ENCODE assay signal across 10 mouse cellular contexts in genomic region chr11:20592010-20592409, GRCm38 (mm10). TPM values are rescaled to one million over a fixed set of nuclear protein-coding genes. Genes with fewer than 3 reads are reported as not detected.
DNase-seq lines count a peak whose midpoint lies in the region; ATAC-seq lines count a peak whose summit lies in the region.
"Had no signal": no experiment of that assay in that cellular context is flagged by ENCODE, and none has a peak within 500 bp of the region (broad histone marks: within the 10 kb centered on the region; RNA-seq: fewer than 3 reads in every experiment).

No protein-coding gene starts in this region.

- no peaks in the 10 kb centered on the region for H3K4me1 ChIP-seq in liver, embryonic 12.5 days
- H3K4me1 ChIP-seq: midbrain, embryonic 12.5 days had no signal

- ATAC-seq in liver, embryonic 12.5 days, result 0 out of 2 replicates have a peak, but pooled peaks have one; percentile 24
- ATAC-seq: forebrain, embryonic 16.5 days had no signal

- H3K27ac ChIP-seq in liver, embryonic 12.5 days, result no peak overlapping the region
- H3K27ac ChIP-seq: midbrain, embryonic 12.5 days had no signal

- H3K36me3 ChIP-seq in liver, embryonic 12.5 days, result no peaks in the 10 kb centered on the region
- H3K36me3 ChIP-seq: midbrain, embryonic 12.5 days had no signal

- peak; percentile 20 for DNase-seq in adrenal gland, postnatal 25 days
- no peak for DNase-seq in adrenal gland, adult 18-20 months (ENCODE audit: low spot score in 2 of 2)
- peak; percentile 18 for DNase-seq in retina, embryonic 14.5 days (ENCODE audit: low spot score)
- DNase-seq in retina, postnatal 1 day, result no peak
- DNase-seq in thymus, postnatal 25 days, result peak; percentile 52
- no peak for DNase-seq in adipocyte (ENCODE audit: low spot score)
- DNase-seq in gastrocnemius, postnatal 25 days, result no peak

- no peak overlapping the region for H3K9ac ChIP-seq in liver, embryonic 12.5 days
- H3K9ac ChIP-seq: midbrain, embryonic 12.5 days had no signal

- H3K4me2 ChIP-seq in liver, embryonic 12.5 days, result no peak overlapping the region
- H3K4me2 ChIP-seq: midbrain, embryonic 12.5 days had no signal

- 56% methylated on average over 3 of the region's 3 CpGs for WGBS in liver, embryonic 12.5 days (ENCODE audit: insufficient replicate concordance)

- no peaks in the 10 kb centered on the region for H3K9me3 ChIP-seq in liver, embryonic 12.5 days (replicated peaks)
- H3K9me3 ChIP-seq: midbrain, embryonic 12.5 days had no signal

- H3K4me3 ChIP-seq in liver, embryonic 12.5 days, result no peak overlapping the region
- H3K4me3 ChIP-seq: midbrain, embryonic 12.5 days had no signal

- H3K27me3 ChIP-seq in liver, embryonic 12.5 days (replicated peaks), result no peaks in the 10 kb centered on the region
- H3K27me3 ChIP-seq: midbrain, embryonic 12.5 days had no signal

RNA-seq across cellular contexts. Expression of gene Sertad2, which starts 49.0 kb away (rescaled TPM):
- 14.2 and 15.7 TPM in 2 replicates for total RNA-seq in adrenal gland, postnatal 25 days (2021)
- total RNA-seq in adrenal gland, adult 18-20 months (2021), result 10 to 100 TPM in 1 of 2 experiments, 1 to 10 TPM in 1; 9.4 to 10.8 TPM
- 25.8 and 27.8 TPM in 2 replicates for polyA plus RNA-seq in liver, embryonic 12.5 days (2016; fragmentation: Nextera tagmentation; extraction: Ambion mirVana)
- 1 to 10 TPM; 8.4 to 9.2 TPM for total RNA-seq in gastrocnemius, postnatal 25 days (2021)

Comparison
In these comparisons a context has a peak if more than half of its experiments do, and no peak if none do; other contexts are left out.
1. DNase-seq: peak in adrenal gland, postnatal 25 days (single experiment), retina, embryonic 14.5 days (single experiment) and thymus, postnatal 25 days (single experiment); none in adrenal gland, adult 18-20 months (0 of 2), retina, postnatal 1 day (single experiment), adipocyte (single experiment) and gastrocnemius, postnatal 25 days (single experiment).